Comparison of ENCODE assay signal across 17 mouse cellular contexts in genomic region chr12:71950095-71950877, GRCm38 (mm10).
DNase-seq lines count a peak whose midpoint lies in the region; ATAC-seq and TF ChIP-seq lines count a peak whose summit lies in the region.
"Had no signal": no experiment of that assay in that cellular context is flagged by ENCODE, and none has a peak within 500 bp of the region (broad histone marks: within the 10 kb centered on the region; RNA-seq: fewer than 3 reads in every experiment).

No protein-coding gene starts in this region.

- no peaks in the 10 kb centered on the region for H3K27me3 ChIP-seq in thymus, adult 2 months (ENCODE audit: control insufficient read depth, insufficient read depth, low read length)
- no peaks in the 10 kb centered on the region for H3K27me3 ChIP-seq in intestine, postnatal 0 days (replicated peaks; ENCODE audit: control insufficient read depth, insufficient read depth, low read length)
- no peaks in the 10 kb centered on the region for H3K27me3 ChIP-seq in limb, embryonic 10.5 days (ENCODE audit: low read depth, poor library complexity, severe bottlenecking)
- H3K27me3 ChIP-seq: midbrain, embryonic 15.5 days had no signal

- 50% methylated on average over 13 of the region's 13 CpGs for WGBS in thymus, adult 2 months
- 46% methylated on average over 13 of the region's 13 CpGs for WGBS in intestine, postnatal 0 days
- WGBS in limb, embryonic 10.5 days: 85% methylated on average over 13 of the region's 13 CpGs

- TF ChIP-seq CTCF in thymus, adult 2 months (IDR thresholded peaks at IDR 0.05; ENCODE audit: borderline replicate concordance, control insufficient read depth, extremely low read depth, insufficient read depth, low read length, poor library complexity): no peak
- TF ChIP-seq CTCF in intestine, postnatal 0 days (IDR thresholded peaks at IDR 0.05; ENCODE audit: low read depth): no peak

- H3K36me3 ChIP-seq in thymus, adult 2 months (ENCODE audit: control insufficient read depth, insufficient read depth, low read length): no peaks in the 10 kb centered on the region
- peaks cover 60% of the 10 kb centered on the region for H3K36me3 ChIP-seq in intestine, postnatal 0 days (ENCODE audit: control insufficient read depth, insufficient read depth)
- H3K36me3 ChIP-seq in limb, embryonic 10.5 days: peaks cover 31% of the 10 kb centered on the region

- peaks cover 5% of the 10 kb centered on the region; the same call in 1 of the 2 replicates for H3K4me1 ChIP-seq in thymus, adult 2 months (replicated peaks; ENCODE audit: control insufficient read depth, insufficient read depth, low read length)
- peaks cover 3% of the 10 kb centered on the region; the same call in 1 of the 2 replicates for H3K4me1 ChIP-seq in intestine, postnatal 0 days (replicated peaks; ENCODE audit: control insufficient read depth, insufficient read depth, low read length)
- H3K4me1 ChIP-seq in limb, embryonic 10.5 days: no peaks in the 10 kb centered on the region

- no peak overlapping the region for H3K4me3 ChIP-seq in thymus, adult 2 months (ENCODE audit: control insufficient read depth, insufficient read depth, low read length)
- H3K4me3 ChIP-seq in intestine, postnatal 0 days (ENCODE audit: low read depth, low read length): no peak overlapping the region
- no peak overlapping the region for H3K4me3 ChIP-seq in limb, embryonic 10.5 days
- H3K4me3 ChIP-seq: gastrocnemius, adult 2 months; midbrain, embryonic 15.5 days had no signal

- H3K9me3 ChIP-seq in intestine, postnatal 0 days (ENCODE audit: control insufficient read depth): no peaks in the 10 kb centered on the region
- H3K9me3 ChIP-seq in limb, embryonic 10.5 days (replicated peaks): no peaks in the 10 kb centered on the region
- H3K9me3 ChIP-seq: midbrain, embryonic 15.5 days had no signal

- H3K27ac ChIP-seq in thymus, adult 2 months (ENCODE audit: control insufficient read depth, insufficient read depth, low read length): no peak overlapping the region
- no peak overlapping the region; the same call in 1 of the 2 replicates for H3K27ac ChIP-seq in intestine, postnatal 0 days (ENCODE audit: low read depth, low read length)
- H3K27ac ChIP-seq in limb, embryonic 10.5 days: no peak overlapping the region
- H3K27ac ChIP-seq: gastrocnemius, adult 2 months; kidney, postnatal 0 days; midbrain, embryonic 15.5 days had no signal

- 0 out of 2 replicates have a peak overlapping the region, but pooled peaks have one; percentile 13 for H3K4me2 ChIP-seq in intestine, postnatal 0 days (replicated peaks; ENCODE audit: low read depth)
- H3K4me2 ChIP-seq: midbrain, embryonic 15.5 days had no signal

- TF ChIP-seq POLR2A in thymus, adult 2 months (IDR thresholded peaks at IDR 0.05; ENCODE audit: control insufficient read depth, extremely low read depth, insufficient read depth, low read length, poor library complexity): no peak

- no peak overlapping the region for H3K9ac ChIP-seq in intestine, postnatal 0 days (ENCODE audit: low read depth, low read length)
- H3K9ac ChIP-seq: midbrain, embryonic 15.5 days had no signal

- DNase-seq in thymus, adult 2 months: peak; percentile 22
- DNase-seq in thymus, postnatal 10 days (ENCODE audit: low spot score in 2 of 2): no peak
- peak; percentile 57 for DNase-seq in brain, adult 2 months (ENCODE audit: low read depth, low spot score)
- peak; percentile 25 for DNase-seq in thymus, postnatal 4 days
- no peak for DNase-seq in neural tube, embryonic 10.5 days (ENCODE audit: extremely low spot score, low spot score)
- DNase-seq in limb, embryonic 10.5 days (ENCODE audit: low spot score): no peak
- DNase-seq: adrenal gland, postnatal 36 days; gastrocnemius, adult 2 months; heart, postnatal 14 days; layer of hippocampus, adult 9-11 months; liver; right cerebral cortex, postnatal 4 days had no signal

- peak; percentile 68 for ATAC-seq in intestine, postnatal 0 days
- ATAC-seq: forebrain, embryonic 14.5 days; hindbrain, embryonic 16.5 days; midbrain, embryonic 15.5 days had no signal

Comparison
In these comparisons a context has a peak if more than half of its experiments do, and no peak if none do; other contexts are left out.
1. DNase-seq: peak in thymus, adult 2 months (single experiment), brain, adult 2 months (single experiment) and thymus, postnatal 4 days (single experiment); none in thymus, postnatal 10 days (0 of 2), neural tube, embryonic 10.5 days (single experiment) and limb, embryonic 10.5 days (single experiment).